Mouse (Mus musculus): ENCODE results near the gene Zc3h13. TPM values are rescaled to one million over a fixed set of nuclear protein-coding genes. Genes with fewer than 3 reads are reported as not detected.

The Zc3h13 gene
- total RNA-seq, 2 experiments from 2014 or later: 60.0 to 67.2 TPM

- TF ChIP-seq CTCF (conservative IDR thresholded peaks at IDR 0.05): no peak
- DNase-seq (ENCODE audit: low spot score in 2 of 2): no peak
- H3K4me3 ChIP-seq: no peak overlapping the region
- 0 out of 2 replicates have a peak overlapping the region, but pooled peaks have one; percentile 23 for H3K27ac ChIP-seq
Measured at GRCm38 (mm10) chr14:75346041-75346440, 61.9 kb downstream of the Zc3h13 start.

GRCm38 (mm10) chr14:75351626-75352025, 67.5 kb downstream of the Zc3h13 start:
- no peak for TF ChIP-seq CTCF (conservative IDR thresholded peaks at IDR 0.05)
- no peak overlapping the region for H3K27ac ChIP-seq
- H3K4me3 ChIP-seq: no peak overlapping the region
- DNase-seq (ENCODE audit: low spot score in 2 of 2): no peak

GRCm38 (mm10) chr14:75363316-75363715, 79.1 kb downstream of the Zc3h13 start:
- no peak for TF ChIP-seq CTCF (conservative IDR thresholded peaks at IDR 0.05)
- no peak overlapping the region for H3K4me3 ChIP-seq
- no peak overlapping the region for H3K27ac ChIP-seq
- no peak for DNase-seq (ENCODE audit: low spot score in 2 of 2)

- TF ChIP-seq CTCF (conservative IDR thresholded peaks at IDR 0.05): no peak
- Histone ChIP-seq H3K4me3 (no peak overlapping the region), H3K27ac (no peak overlapping the region)
- DNase-seq (ENCODE audit: low spot score in 2 of 2): no peak
Measured at GRCm38 (mm10) chr14:75365301-75366035, 81.3 kb downstream of the Zc3h13 start.

- H3K4me3 ChIP-seq: no peak overlapping the region
- H3K27ac ChIP-seq: no peak overlapping the region
- no peak for TF ChIP-seq CTCF (conservative IDR thresholded peaks at IDR 0.05)
- peak in 1 of 2 experiments; percentile 51 for DNase-seq (ENCODE audit: low spot score in 2 of 2)
Measured at GRCm38 (mm10) chr14:75366741-75367140, 82.6 kb downstream of the Zc3h13 start.

GRCm38 (mm10) chr14:75367503-75367902, 83.3 kb downstream of the Zc3h13 start:
- TF ChIP-seq CTCF (conservative IDR thresholded peaks at IDR 0.05): peak; percentile 40
- H3K4me3 ChIP-seq: no peak overlapping the region
- no peak overlapping the region for H3K27ac ChIP-seq
- no peak for DNase-seq (ENCODE audit: low spot score in 2 of 2)

GRCm38 (mm10) chr14:75369880-75370279, 85.7 kb downstream of the Zc3h13 start:
- TF ChIP-seq CTCF (conservative IDR thresholded peaks at IDR 0.05): no peak
- H3K27ac ChIP-seq: no peak overlapping the region
- H3K4me3 ChIP-seq: no peak overlapping the region
- peak; percentile 26 to 48 for DNase-seq (ENCODE audit: low spot score in 2 of 2)

GRCm38 (mm10) chr14:75375006-75375598, 90.9 kb downstream of the Zc3h13 start:
- H3K27ac ChIP-seq: no peak overlapping the region
- DNase-seq (ENCODE audit: low spot score in 2 of 2): peak in 1 of 2 experiments; percentile 11
- peak; percentile 65 for TF ChIP-seq CTCF (conservative IDR thresholded peaks at IDR 0.05)

GRCm38 (mm10) chr14:75376256-75376655, 92.1 kb downstream of the Zc3h13 start:
- Histone ChIP-seq H3K4me3 (no peak overlapping the region), H3K27ac (no peak overlapping the region)
- TF ChIP-seq CTCF (conservative IDR thresholded peaks at IDR 0.05): no peak
- DNase-seq (ENCODE audit: low spot score in 2 of 2): no peak

More at GRCm38 (mm10) chr14:75375006-75375598, 90.9 kb downstream of the Zc3h13 start:
- H3K4me3 ChIP-seq: no peak overlapping the region

GRCm38 (mm10) chr14:75377612-75378011, 93.4 kb downstream of the Zc3h13 start:
- TF ChIP-seq CTCF (conservative IDR thresholded peaks at IDR 0.05): no peak
- H3K4me3 ChIP-seq: no peak overlapping the region
- no peak for DNase-seq (ENCODE audit: low spot score in 2 of 2)
- no peak overlapping the region for H3K27ac ChIP-seq

Small RNA genes within 50 kb of the gene (microRNA-seq; reads per million reads assigned to microRNA genes)
- 0 reads per million in 2 experiments for gene Gm44482

Other genes with a start within 250 kb of the Zc3h13 start
- not detected for gene Lrrc63, start 153.5 kb upstream of the Zc3h13 start, total RNA-seq (2021)
- gene Lcp1, start 153.3 kb upstream of the Zc3h13 start, total RNA-seq (2021): 1 to 10 TPM; 6.6 to 8.8 TPM
- not detected for gene Cpb2, start 42.1 kb upstream of the Zc3h13 start, total RNA-seq (2021)
- gene Siah3, start 171.6 kb downstream of the Zc3h13 start, total RNA-seq (2021): 1 to 10 TPM; 7.7 to 8.5 TPM

All from layer of hippocampus, adult 2 months (tissue).